Mouse (Mus musculus) intestine, embryonic 16.5 days (tissue): Measurements from ENCODE around the gene Tfr2. TPM values are rescaled to one million over a fixed set of nuclear protein-coding genes. Genes with fewer than 3 reads are reported as not detected.

ENCODE experiments used
- ATAC-seq: fragments of 200-750 bp; cut with Nextera tagmentation; 2 replicates; pipeline ENCODE4 v1.8.0; 2017; ENCODE audit warnings: moderate TSS enrichment, moderate library complexity
- H3K27ac ChIP-seq: fragments of 300-500 bp; sonication (generic); 2 replicates; pipeline ENCODE4 v1.5.1; 2014; ENCODE audit warnings: mild to moderate bottlenecking, low read length
- H3K27me3 ChIP-seq: fragments of 300-500 bp; sonication (generic); replicated peaks from 2 replicates; pipeline ENCODE4 v1.6.1; 2014; ENCODE audit warnings: low read length, control low read depth, mixed read lengths; ENCODE audit not compliant: control insufficient read depth, insufficient read depth
- H3K36me3 ChIP-seq: fragments of 300-500 bp; sonication (generic); 2 replicates; pipeline ENCODE4 v1.6.1; 2014; ENCODE audit warnings: low read length, control low read depth; ENCODE audit not compliant: control insufficient read depth, insufficient read depth
- H3K4me1 ChIP-seq: fragments of 300-500 bp; sonication (generic); 2 replicates; pipeline ENCODE4 v1.6.1; 2014; ENCODE audit warnings: low read length, control low read depth, mixed read lengths; ENCODE audit not compliant: control insufficient read depth, insufficient read depth
- H3K4me2 ChIP-seq: fragments of 300-500 bp; sonication (generic); 2 replicates; pipeline ENCODE4 v1.6.1; 2014; ENCODE audit warnings: low read depth, low read length, control low read depth
- H3K4me3 ChIP-seq: fragments of 300-500 bp; sonication (generic); 2 replicates; pipeline ENCODE4 v1.5.1; 2014; ENCODE audit warnings: mild to moderate bottlenecking, low read length
- H3K9ac ChIP-seq: fragments of 300-500 bp; sonication (generic); 2 replicates; pipeline ENCODE4 v1.6.1; 2014; ENCODE audit warnings: low read depth, low read length
- H3K9me3 ChIP-seq: fragments of 300-500 bp; sonication (generic); 2 replicates; pipeline ENCODE4 v1.6.1; 2016; ENCODE audit warnings: low read length, control low read depth; ENCODE audit not compliant: control insufficient read depth
- WGBS: fragments of 180-500 bp; shearing (Covaris S2); extraction: QIAGEN DNeasy Blood & Tissue Kit; methylation state at CpG from one replicate; pipeline ENCODE4 v1.1.7; 2014; 5-methylcytosine and 5-hydroxymethylcytosine counted together
- polyA plus RNA-seq: library from polyadenylated mRNA; unstranded; fragments of >200 nt; fragmentation: Nextera tagmentation; extraction: Ambion mirVana; gene quantifications from 2 replicates; pipeline ENCODE4 v1.2.1, GENCODE M21; 2015

The Tfr2 gene
- polyA plus RNA-seq, 1 experiment from 2014 or later: 1.3 TPM

DNA sequence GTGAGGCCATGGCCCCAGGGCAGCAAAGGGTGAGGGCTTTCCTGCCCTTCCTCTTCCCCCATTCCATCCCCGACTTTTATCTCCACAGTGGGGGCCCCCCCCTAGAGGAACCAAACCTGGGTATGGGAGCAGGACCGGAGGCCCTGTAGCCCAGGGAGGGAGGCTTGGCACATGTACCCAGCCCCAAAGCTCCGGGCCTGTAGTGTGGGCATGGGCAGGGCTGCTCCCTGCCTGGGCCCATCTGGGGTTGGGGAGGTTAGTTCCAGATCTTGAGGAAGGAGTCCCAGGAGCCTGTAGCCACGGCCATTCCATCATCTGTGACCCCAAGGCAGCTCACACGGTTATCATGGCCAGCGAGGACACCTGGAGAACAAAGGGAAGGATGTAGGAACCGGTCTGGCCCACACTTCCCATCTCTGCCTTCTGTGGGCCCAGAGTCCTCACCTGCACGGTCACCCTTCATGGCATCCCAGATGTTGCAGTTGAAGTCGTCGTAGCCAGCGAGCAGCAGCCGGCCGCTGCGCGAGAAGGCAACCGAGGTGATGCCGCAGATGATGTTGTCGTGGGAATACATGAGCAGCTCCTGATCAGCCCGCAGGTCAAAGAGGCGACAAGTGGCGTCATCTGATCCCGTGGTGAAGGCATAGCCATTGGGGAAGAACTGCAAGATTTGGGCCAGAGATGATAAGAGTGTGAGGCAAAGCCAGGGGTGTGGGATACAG, 41.2 kb upstream of the Tfr2 start:
- H3K4me1 ChIP-seq: peaks cover 15% of the 10 kb centered on the region
- H3K27me3 ChIP-seq: no peaks in the 10 kb centered on the region
- no peak overlapping the region for H3K9ac ChIP-seq
- H3K27ac ChIP-seq: no peak overlapping the region
- no peaks in the 10 kb centered on the region for H3K9me3 ChIP-seq
- H3K4me3 ChIP-seq: no peak overlapping the region
- ATAC-seq: no peak
- WGBS: 84% methylated on average over 22 of the region's 22 CpGs
- H3K4me2 ChIP-seq: no peak overlapping the region
- H3K36me3 ChIP-seq: peaks cover 45% of the 10 kb centered on the region

DNA sequence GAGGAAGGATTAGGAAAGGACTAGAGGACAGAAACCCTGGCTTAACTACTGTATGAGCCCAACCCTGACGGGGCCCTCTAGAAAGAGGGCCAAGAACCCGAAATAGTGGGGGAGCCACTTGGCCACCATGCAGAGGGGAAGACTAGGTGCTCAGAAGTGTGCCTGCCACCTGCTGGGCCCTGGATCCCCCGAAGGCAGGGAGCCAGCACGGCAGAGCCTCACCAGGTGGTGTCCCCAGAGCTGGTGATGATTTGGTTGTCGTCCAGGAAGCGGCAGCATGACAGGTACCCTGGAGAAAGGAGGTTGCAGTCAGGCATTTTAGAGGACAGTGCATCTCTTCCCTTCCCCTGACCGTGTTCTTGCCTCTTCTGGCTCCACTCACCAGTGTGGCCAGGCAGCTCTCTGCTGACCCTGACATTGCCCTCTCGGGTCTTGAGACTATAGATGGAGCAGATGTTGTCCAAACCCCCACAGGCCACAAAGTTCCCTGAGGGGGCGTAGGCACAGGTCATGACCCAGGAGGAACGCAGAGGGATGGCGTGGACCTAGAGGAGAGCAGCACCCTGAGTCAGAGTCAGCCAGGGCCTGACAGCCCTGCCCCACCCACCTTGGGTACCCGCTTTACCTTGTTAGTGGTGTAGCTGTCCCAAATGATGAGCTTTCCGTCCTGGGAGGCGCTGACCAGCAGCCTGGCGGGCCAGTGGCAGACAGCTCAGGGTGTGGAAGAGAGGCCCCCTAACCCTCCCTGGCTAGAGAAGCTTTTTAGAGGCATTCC, 40.2 kb upstream of the Tfr2 start:
- ATAC-seq: no peak
- Histone ChIP-seq H3K4me1 (peaks cover 18% of the 10 kb centered on the region), H3K9ac (no peak overlapping the region), H3K27ac (no peak overlapping the region), H3K27me3 (no peaks in the 10 kb centered on the region), H3K4me3 (no peak overlapping the region), H3K36me3 (peaks cover 37% of the 10 kb centered on the region), H3K4me2 (no peak overlapping the region), H3K9me3 (no peaks in the 10 kb centered on the region)
- WGBS: 71% methylated on average over 15 of the region's 15 CpGs

- Histone ChIP-seq H3K36me3 (peaks cover 32% of the 10 kb centered on the region), H3K9me3 (no peaks in the 10 kb centered on the region), H3K27ac (peak overlapping the region; percentile 94; the same call in 1 of the 2 replicates), H3K9ac (peak overlapping the region; percentile 94; the same call in 1 of the 2 replicates), H3K4me1 (peaks cover 18% of the 10 kb centered on the region), H3K4me3 (peak overlapping the region; percentile 87), H3K4me2 (peak overlapping the region; percentile 84), H3K27me3 (no peaks in the 10 kb centered on the region)
- ATAC-seq: no peak
- WGBS: 75% methylated on average over 8 of the region's 8 CpGs
Observed at GRCm38 (mm10) chr5:137530075-137530474, 39.6 kb upstream of the Tfr2 start.

DNA sequence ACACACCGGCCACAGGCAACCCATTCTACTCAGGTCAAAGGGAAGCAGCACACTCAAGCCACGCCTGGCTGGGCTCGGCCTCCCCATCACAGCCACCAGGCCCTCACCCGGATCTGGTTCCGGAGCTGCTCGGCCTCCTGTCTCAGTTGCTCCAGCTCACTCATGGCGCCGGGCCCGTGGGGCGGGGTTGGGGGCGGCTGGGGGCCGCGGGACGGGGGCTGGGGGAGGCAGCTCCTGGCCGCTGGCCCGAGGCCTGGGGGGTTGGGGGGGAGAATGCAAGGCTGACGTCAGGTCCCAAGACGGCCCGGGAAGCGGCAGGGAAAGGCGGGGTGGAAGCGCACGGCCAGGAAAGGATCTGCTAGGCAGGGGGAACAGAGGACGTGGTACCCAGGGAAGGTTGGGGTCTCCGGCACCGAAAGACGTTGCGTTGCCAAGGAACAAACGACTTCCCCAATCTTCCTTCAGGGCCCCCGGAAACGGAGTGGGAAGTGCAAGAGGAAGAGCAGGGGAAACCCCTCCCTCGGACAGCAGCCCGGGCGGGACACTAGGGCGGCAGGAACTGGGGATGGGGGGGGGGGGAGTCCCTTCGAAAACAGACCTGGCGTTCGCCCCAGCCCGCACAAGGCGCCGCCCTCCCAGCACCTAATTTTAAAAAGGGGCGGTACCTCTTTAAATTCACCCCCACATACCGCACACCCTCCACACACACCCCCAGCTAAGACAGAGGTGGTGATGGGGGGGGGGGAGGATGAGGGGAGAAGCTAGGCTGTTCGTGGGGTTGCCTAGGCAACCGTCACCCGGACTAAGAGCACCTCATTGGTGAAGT, 38.8 kb upstream of the Tfr2 start:
- Histone ChIP-seq H3K4me2 (peak overlapping the region; percentile 84), H3K4me1 (peaks cover 18% of the 10 kb centered on the region), H3K27ac (peak overlapping the region; percentile 94), H3K4me3 (peak overlapping the region; percentile 87), H3K27me3 (no peaks in the 10 kb centered on the region), H3K9ac (peak overlapping the region; percentile 94), H3K36me3 (peaks cover 32% of the 10 kb centered on the region), H3K9me3 (no peaks in the 10 kb centered on the region)
- peak; percentile 16 for ATAC-seq
- under 1% methylated on average over 45 of the region's 46 CpGs for WGBS

- no peaks in the 10 kb centered on the region for H3K27me3 ChIP-seq
- peaks cover 27% of the 10 kb centered on the region for H3K36me3 ChIP-seq
- H3K27ac ChIP-seq: peak overlapping the region; percentile 94
- peak overlapping the region; percentile 94 for H3K9ac ChIP-seq
- ATAC-seq: peak; percentile 9
- no peaks in the 10 kb centered on the region for H3K9me3 ChIP-seq
- under 1% methylated on average over 51 of the region's 51 CpGs for WGBS
- H3K4me3 ChIP-seq: peak overlapping the region; percentile 87
- H3K4me1 ChIP-seq: peaks cover 12% of the 10 kb centered on the region
- peak overlapping the region; percentile 84 for H3K4me2 ChIP-seq
Observed at GRCm38 (mm10) chr5:137531414-137532130, 38.1 kb upstream of the Tfr2 start.

DNA sequence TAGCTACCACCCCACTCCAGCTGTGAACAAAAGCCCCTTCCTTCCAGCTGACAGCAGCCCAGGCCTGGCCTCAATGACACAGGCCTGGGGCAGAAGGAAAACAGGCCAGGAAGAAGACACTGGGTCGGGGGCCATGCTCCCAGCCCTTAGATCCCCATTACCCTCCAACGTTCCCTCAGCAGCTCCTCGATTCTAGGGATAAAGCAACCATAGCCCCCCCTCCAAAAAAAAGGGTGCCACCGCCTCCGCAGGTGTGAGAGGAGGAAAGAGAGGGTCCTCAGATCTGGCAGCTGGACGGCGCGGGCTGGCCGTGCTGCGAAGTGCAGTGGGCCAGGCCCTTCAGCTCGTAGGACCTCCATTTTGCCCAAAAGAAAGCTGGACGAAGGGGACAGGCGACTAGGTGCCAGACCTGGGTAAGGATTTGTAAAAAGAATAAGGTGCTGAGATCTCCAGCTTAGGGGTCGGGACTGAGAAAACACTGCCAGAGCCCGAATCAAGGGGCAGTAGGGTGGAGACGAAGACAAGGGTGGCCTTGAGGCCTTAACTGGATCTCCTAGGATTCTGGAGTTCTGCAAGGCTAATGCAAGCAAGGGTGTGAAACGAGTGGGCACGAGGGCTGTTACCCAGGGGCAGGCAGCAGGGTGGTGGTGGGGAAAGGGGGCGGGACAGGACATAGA, 37.4 kb upstream of the Tfr2 start:
- peak; percentile 3; the same call in 1 of the 2 replicates for ATAC-seq

GRCm38 (mm10) chr5:137532808-137533116, 36.9 kb upstream of the Tfr2 start:
- H3K4me3 ChIP-seq: peak overlapping the region; percentile 87
- H3K27ac ChIP-seq: peak overlapping the region; percentile 94
- peak overlapping the region; percentile 84 for H3K4me2 ChIP-seq
- H3K4me1 ChIP-seq: peaks cover 8% of the 10 kb centered on the region
- H3K36me3 ChIP-seq: peaks cover 19% of the 10 kb centered on the region
- no peaks in the 10 kb centered on the region for H3K9me3 ChIP-seq
- no peaks in the 10 kb centered on the region for H3K27me3 ChIP-seq
- 0% methylated on average over 7 of the region's 12 CpGs for WGBS
- peak; percentile 38 for ATAC-seq
- H3K9ac ChIP-seq: peak overlapping the region; percentile 94

More for the DNA sequence above, 37.4 kb upstream of the Tfr2 start:
- Histone ChIP-seq H3K4me1 (peaks cover 10% of the 10 kb centered on the region), H3K36me3 (peaks cover 24% of the 10 kb centered on the region), H3K9ac (peak overlapping the region; percentile 94), H3K27ac (peak overlapping the region; percentile 94), H3K4me3 (peak overlapping the region; percentile 87), H3K9me3 (no peaks in the 10 kb centered on the region), H3K27me3 (no peaks in the 10 kb centered on the region), H3K4me2 (peak overlapping the region; percentile 84)
- under 1% methylated on average over 19 of the region's 19 CpGs for WGBS

DNA sequence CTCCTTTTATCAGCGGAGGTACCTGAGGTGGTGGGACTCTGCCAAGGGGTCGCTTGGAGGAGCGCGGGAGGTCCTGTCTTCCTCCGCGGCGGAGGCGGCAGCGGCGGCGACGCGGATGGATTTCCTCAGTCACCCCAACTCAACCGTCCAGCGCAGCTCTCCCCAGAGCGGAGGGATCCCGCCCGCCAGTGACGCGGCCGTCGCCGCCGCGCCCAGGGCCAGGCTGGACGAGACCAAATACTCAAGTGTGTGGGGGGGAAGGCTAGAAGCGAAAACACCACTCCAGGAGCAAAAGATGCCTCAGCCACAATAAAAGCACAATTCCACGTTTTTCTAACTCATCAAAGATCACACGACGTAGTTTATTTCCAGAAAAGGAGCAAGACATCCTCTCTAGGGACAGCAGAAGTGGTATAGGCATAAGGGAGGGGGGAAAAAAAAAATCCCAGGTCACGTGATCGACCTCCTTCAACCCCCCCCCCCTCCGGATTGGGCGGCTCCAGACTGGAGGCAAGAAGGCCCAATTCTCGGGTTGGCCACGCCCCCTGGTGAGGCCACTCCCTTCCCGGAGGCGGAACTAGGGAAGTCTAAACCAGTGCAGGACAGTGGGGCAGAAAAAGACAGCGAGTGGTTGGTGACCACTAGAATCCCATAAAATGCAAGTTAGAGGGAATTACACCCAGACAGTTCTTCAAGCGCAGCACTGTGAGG, 36.4 kb upstream of the Tfr2 start, which contains the start of the genes Epo and Gnb2:
Gene Epo (minus strand): TSS at position 126 of the 711 bp plus-strand sequence.
Gene Gnb2 (minus strand): TSS at position 394 of the 711 bp plus-strand sequence.
- peaks cover 8% of the 10 kb centered on the region for H3K4me1 ChIP-seq
- H3K36me3 ChIP-seq: peaks cover 14% of the 10 kb centered on the region
- peak; percentile 81 for ATAC-seq
- peak within 1 kb of the TSS; percentile 87 for H3K4me3 ChIP-seq
- WGBS: under 1% methylated on average over 40 of the region's 40 CpGs
- H3K27ac ChIP-seq: peak within 1 kb of the TSS; percentile 94
- no peaks in the 10 kb centered on the region for H3K27me3 ChIP-seq
- peak within 1 kb of the TSS; percentile 84 for H3K4me2 ChIP-seq
- H3K9ac ChIP-seq: peak within 1 kb of the TSS; percentile 94
- H3K9me3 ChIP-seq: no peaks in the 10 kb centered on the region
